Mouse (Mus musculus) gastrocnemius, postnatal 25 days (tissue): Measurements from ENCODE around the gene Foxb2. TPM values are rescaled to one million over a fixed set of nuclear protein-coding genes. Genes with fewer than 3 reads are reported as not detected.

Source experiments
- total RNA-seq, 2 experiments: library from RNA; stranded (reverse); gene quantifications; 1 replicate in 1 of 2; 2 replicates in 1 of 2; pipeline ENCODE4 v1.2.3; 2021

Gene Foxb2
- total RNA-seq, 2 experiments from 2014 or later: not detected

Other genes starting within 250 kb of the Foxb2 start
- 10 to 100 TPM; 15.1 to 19.7 TPM for gene Vps13a, start 92.9 kb downstream of the Foxb2 start, total RNA-seq
- gene Prune2, start 82.3 kb upstream of the Foxb2 start, total RNA-seq: 1 to 10 TPM; 3.5 to 4.5 TPM